Mouse (Mus musculus) T-helper 2 cell (primary cell): Measurements from ENCODE around the gene Trmt2a.

Experiments
- in situ Hi-C: fragments of 300-600 bp; cut with MboI, MseI; formaldehyde crosslinking; loops from one replicate; pipeline ENCODE4 v1.15.1; 2025; ENCODE audit warnings: high pct_unique_total_duplicates

Trmt2a gene

DNA sequence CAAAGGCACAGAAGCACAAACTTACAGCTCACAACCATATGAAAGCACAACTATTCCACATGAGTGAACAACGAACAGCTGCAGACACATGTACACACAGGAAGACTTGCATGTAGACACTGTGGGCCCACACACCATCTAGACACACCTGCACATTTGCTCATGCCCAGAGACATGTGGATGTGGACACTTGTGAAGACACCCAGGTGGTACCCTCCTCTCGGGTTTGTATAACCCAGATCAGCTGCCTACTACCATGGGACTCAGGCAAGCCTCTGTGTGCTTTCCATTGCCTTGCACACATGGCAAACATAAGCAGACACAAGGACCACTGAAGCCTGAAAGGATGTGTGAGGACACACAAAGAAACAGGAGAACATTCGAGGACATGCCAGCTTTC is 17.4 kb upstream of the Trmt2a start:
- in situ Hi-C loops = no loop called here

DNA sequence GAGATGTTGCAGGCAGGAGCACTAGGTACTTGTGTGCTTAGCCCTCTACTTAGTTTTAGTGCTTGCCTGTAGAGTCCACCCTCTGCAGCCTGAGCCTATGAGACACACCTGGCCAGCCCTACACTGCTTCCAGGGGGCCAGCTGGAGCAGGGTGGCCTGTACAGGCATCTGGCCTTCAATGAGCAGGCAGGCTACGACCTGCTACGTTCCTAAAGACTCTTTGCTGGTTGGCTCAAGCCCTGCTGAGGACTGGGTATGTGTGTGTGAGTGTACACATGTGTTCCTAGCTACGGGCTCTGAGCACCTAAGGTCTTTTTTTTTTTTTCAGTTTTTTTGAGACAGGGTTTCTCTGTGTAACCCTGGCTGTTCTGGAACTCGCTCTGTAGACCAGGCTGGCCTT is 17.0 kb upstream of the Trmt2a start:
- in situ Hi-C loops = no loop called here

DNA sequence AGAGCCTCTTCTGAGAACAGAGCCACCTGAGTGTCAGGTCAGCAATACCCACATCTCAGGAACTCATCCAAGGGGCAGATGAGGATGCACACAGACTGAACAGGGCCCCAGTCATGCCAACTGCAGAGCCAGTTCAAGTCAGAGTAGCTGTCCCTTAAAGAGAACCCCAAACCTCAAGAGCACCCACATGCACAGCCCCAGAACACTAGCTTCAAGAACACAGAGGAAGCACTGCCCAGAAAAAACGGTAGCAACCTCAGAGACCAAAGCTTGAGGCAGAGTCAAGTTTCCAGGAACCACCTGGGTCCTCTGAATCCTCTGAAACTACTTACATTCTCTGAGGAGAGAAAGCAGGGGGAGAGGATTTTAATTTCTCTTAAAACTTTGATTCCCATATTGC is 15.0 kb upstream of the Trmt2a start:
- in situ Hi-C loops = no loop called here

DNA sequence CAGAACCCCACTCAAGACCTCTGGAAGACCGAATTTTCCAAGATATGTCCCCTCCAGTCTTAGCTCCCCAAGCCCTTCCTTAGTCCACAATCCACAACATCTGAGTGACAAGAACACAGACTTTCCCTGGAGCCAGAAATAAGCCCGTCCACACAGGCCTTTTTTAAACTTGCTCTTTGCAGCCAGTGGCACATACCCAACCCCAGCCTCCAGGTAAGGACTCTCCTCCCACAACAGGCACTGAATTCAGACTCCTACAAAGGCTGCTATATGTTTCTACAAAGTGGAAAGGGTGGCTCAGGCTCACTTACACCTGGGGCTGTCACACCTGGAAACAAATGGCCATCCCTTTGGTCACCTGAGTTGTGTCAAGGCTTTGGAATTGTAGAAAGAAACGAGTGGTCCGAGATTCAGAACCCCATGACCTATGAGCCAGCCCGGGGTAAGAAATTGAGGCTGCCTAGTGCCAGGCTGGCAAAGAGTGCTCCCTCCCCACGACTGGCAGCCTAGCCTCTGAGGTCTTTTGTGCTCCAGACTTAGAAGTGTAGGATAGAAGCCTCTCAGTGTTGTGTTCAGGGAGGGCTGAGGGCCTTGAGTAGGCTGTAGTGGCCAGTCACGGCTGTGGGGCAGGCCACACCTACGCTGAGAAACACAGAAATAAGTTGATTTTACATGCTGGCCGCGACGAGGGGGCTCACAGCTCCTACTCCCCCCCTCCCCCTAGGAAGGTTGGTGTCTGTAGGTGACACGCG is 14.4 kb upstream of the Trmt2a start:
- in situ Hi-C loops = no loop called here

DNA sequence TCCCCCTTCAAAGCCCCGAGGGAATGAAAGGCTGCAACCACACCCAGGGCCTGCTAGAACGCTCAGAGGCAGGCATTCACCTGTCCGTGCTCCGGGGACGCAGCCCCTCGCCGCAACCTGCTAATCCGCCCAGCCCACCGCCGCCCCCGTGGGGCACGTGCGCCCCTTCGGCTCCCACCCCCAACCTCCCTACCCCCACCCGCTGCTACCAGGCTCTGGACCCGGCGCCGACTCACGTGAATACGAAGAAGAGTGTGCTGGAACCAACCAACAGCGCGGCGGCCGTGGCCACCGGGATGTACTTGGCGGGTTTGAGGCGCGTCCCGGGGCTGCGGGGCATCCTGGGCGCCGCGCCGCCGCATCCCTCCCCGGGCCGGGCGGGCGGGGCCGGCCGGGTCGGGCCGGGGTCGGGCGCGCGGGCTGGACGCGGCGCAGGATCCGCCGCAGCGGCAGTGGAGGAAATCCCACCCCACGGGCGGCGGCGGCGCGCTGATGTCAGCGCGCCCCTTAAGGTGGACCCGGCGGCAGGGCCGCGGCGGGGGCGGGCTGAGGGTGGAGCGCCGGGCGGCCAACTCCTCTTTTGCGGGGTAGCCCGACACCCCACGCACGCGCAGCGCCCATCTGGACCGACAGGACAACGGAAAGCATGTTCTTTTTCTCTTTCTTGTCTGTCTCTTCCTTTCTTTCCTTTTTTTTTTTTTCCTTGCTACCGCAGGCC is 13.6 kb upstream of the Trmt2a start, which contains the start of gene Zdhhc8:
TSS of gene Zdhhc8 (minus strand) at position 466 of the 718 bp plus-strand sequence.
- in situ Hi-C loops = no loop called here

DNA sequence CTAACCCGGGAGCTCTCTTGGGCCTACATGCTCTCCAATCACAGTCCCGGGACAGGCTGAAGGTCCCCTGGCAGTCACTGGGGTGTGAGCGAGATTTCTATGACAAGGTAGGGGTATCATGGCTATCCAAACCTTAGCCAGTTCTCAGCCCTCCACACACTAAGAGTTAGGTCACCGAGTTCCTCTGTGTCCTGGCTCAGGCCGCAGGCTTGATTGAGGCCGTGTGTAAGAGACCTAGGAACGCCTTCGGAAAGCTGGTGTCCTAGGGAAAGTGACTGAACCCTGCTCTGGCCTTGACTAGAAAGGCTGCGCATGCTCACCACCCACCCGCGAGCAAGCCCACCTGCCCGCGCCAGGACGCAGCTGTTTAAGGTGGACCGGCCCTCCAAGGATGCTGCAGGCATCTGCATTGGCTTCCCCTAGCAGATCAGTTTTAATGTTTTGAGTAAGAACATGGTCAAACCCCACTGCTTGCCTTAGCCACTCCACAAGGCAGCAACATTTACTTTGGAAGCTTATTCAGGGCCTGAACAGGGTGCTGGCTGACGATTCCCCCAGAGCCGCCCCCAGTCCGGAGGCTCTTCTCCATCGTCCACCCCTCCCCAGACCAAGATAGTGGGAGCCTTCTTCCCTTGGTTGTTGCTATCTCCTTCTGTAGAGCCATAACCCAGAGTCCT is 13.0 kb upstream of the Trmt2a start:
- in situ Hi-C loops = no loop called here

DNA sequence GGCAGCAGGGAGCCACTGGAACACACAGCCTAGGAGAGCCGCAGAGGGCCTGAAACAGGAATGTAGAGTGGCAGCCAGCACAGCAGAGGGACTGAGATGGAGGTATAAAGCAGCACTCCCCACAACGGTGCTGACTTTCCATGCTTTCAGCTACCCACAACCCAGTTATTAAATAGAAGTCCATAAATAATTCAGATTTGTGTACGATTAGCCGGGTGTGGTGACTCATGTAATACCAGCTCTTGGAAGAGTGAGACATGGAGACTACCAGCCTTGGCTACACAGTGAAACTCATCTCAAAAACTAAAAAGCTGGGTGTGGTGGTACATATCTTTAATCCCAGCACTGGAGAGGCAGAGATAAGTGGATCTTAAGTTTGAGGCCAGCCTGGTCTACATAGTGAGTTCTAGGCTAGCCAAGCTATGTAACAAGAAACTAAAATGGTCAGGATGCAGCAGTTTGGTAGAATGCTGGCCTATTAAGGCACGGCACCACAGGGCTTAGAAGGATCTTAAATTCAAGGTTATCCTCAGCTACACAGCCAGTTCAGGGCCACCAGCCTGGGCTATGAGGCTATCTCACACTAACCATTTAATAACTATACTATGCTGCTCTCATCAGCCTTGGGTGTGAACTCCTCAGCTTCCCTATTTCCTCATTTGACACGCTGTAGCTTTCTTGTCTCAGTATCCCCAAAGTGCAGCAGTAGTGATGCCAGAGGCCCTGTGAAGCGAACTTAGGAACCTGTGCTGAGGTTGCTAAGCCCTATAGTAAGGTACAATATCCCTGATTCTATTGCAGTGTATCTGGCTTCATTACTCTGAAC is 11.6 kb upstream of the Trmt2a start:
- in situ Hi-C loops = no loop called here

DNA sequence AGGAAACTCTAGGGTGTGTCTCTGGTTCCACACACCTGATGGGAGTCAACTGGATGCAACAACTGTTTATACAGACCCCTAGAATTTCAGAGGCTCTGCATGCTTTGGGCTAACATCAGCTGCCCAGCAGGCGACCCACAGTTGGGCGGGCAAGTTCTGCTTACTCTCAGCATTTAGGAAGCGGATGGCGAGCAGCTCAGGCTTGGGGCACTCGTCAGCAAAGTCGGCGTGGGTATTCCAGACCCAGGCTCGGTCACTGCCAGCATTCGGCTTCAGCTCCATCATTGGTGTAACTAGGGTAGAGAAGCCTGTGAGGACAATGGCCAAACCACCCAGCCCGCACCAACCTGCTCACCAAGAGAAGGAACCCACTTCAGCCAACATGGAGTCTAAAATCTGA is 6.9 kb upstream of the Trmt2a start:
- in situ Hi-C loops = no loop called here

DNA sequence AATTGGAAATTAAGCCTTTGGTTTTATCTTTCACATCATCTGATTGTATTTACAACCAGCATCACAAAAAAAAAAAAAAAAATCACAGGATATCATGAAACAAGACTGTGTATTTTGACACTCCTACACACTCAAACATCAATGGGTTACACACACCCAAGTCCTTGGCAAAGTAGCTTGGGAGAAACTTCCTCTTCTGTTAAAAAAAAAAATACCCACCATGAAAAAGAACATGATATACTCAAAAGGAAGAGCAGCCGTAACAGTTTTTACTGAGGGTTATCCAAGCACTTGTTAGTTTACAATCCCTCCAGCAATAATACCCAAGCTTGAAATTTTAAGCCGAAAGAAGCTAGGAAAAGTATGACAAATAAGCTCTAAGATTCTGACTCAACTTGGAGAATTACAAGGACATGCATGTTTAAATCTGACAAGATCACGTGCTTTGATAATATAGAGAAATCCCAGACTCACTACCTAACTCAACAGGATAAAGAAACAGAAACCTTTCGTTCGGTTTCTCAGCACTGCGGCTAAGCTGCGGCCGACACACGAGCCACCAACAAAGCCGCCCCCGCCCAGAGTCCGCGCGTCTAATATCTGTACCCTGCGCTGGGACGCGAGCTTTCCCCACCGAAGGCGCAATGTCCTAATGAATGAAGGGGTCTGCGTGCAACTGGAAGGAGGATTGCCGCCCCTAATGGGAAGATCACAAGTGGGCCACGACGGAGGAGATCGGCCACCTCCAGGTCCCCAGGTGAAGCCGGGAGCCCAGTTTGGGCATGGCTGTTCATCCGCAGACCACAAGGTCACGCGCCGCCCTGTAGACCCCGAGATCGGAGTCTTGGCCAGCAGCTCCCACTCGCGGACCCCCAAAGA is 719 bp upstream of the Trmt2a start:
- in situ Hi-C loops = no loop called here

DNA sequence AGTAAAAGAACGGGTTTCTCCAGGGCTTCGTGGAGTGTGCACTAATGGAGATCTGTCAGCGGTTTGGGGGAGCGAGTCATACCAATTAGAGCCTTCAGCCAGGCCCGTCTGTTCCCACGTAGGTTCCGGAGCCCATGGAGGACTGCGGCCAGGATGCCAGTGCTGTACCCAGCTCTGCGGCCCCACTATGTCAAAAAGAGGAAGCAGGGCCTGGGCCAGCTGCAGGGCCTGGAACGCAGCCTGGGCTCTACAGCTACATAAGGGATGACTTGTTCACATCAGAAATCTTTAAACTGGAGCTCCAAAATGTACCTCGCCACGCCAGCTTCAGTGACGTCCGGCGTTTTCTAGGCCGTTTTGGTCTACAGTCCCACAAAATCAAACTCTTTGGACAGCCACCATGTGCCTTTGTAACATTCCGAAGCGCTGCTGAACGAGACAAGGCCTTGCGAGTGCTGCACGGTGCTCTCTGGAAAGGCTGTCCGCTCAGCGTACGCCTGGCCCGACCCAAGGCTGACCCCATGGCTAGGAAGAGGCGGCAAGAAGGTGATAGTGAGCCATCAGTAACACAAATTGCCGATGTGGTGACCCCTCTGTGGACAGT is 987 bp downstream of the Trmt2a start:
- in situ Hi-C loops = no loop called here

DNA sequence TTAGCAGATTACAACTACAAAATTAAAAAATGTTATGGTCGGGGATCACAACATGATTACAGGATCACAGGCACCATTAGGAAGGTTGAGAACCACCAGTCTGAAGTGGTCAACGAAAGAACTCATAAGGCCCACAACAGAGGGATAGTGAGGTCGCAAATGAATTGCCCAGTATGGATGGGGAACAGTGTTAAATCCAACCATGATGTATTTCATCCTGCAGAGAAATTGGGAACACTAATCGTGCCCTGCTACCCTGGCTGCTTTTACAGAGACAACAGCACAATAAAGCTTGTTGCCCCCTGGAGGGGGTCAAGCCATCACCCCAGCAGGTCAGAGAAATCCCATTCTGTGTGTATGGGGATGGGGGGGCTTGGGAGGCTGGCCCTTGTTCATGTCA is 1.8 kb downstream of the Trmt2a start:
- in situ Hi-C loops = loop anchor here (5.0 to 25.0 kb wide), 2 partner anchors 37 to 562 kb away; partner anchors contain the start of genes Cdc45, Dgcr8 and Ufd1

DNA sequence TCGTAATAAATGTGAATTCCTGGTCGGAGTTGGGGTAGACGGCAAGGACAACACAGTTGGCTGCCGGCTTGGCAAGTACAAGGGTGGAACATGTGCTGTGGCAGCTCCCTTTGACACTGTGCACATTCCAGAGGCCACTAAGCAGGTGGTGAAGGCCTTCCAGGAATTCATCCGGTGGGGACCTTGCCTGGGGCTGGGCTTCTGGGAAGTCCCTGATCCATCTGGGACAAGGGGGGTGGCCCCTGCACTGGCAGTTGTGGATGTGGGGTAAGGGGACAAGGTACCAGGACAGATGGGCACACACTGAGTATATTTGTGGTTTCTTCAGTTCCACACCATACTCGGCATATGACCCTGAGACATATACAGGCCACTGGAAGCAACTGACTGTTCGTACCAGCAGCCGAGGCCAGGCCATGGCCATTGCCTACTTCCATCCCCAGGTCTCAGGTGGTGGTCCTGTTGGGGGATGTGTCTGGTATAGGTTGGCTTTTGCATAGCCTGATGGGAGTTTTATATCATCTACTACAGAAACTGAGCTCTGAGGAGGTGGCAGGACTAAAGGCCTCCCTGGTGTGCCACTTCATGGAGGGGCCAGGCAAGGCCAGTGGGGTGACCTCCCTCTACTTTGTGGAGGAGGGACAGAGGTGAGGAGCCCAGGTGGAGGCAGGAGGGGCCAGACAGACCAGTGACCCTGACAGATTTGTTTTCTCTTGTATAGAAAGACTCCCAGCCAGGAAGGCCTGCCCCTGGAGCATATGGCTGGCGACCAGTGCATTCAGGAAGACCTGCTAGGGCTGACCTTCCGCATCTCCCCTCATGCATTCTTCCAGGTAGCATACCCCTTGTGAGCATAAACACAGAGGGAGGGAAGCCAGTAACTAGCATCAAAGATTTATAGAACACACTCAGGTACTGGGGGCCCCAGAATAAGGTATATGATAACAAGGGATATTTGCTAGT is 2.6 kb downstream of the Trmt2a start:
- in situ Hi-C loops = loop anchor here (5.0 to 25.0 kb wide), 2 partner anchors 36 to 561 kb away; partner anchors contain the start of genes Cdc45, Dgcr8 and Ufd1

DNA sequence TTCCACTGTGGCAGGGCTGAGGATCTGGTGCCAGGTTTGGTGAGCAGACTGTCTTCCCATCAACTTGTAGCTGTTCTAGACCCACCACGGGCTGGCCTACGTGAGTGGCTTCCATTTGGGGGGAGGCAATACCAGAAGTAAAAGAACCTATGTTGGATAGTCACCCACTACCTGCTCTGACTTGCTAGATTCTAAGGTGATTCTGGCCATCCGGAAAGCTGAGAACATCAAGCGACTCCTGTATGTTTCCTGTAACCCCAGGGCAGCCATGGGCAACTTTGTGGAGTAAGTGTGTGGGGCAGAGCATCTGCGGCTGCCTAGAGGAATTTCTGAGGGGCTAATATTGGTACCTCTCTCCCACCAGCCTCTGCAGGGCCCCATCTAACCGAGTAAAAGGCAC is 4.3 kb downstream of the Trmt2a start:
- in situ Hi-C loops = loop anchor here (5.0 to 25.0 kb wide), 2 partner anchors 35 to 560 kb away; partner anchors contain the start of genes Cdc45, Dgcr8 and Ufd1

DNA sequence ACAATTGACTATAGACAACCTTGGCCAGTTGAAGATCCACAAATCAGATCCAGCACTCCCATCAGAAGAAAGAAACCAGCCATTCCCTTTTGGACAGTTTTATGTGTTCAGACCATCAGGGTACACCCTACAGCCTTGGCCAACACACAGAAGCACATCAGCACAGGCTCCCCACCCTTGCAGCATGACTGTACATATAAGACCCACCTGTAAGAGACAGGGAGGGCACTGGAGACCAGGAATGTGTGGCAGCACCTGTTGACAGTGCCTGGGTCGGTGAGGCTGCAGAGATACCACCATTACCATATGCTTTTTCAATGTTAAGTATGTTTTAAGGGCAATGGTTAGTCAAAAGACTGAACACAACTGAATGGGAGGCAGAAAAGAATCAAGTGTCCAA is 5.4 kb downstream of the Trmt2a start:
- in situ Hi-C loops = loop anchor here (5.0 to 25.0 kb wide), 2 partner anchors 33 to 558 kb away; partner anchors contain the start of genes Cdc45, Dgcr8 and Ufd1

DNA sequence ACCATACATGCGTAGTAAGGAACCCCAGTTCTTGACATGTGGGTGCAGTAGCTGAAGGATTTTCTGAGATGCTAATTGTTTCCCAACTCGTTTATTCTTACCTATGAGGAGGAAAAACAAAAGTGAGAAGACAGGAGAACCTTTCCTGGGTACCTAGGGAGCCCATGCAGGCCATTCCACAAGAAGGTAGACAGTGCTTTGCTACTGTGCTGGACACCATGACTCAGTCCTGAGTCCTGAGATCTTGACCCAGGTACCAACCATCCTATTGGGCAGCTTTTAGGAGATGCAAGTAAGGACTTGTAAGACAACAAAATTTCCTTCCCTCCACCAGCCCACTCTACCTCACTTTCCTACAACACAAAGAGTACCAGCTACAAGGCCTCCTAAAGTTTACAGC is 9.7 kb downstream of the Trmt2a start, which contains the start of gene Gm49776:
TSS of gene Gm49776 (minus strand) at position 101 of the 400 bp plus-strand sequence.
- in situ Hi-C loops = loop anchor here (25.0 kb wide), 1 partner anchor 554 kb away; the partner anchor contains the start of genes Cdc45 and Ufd1

DNA sequence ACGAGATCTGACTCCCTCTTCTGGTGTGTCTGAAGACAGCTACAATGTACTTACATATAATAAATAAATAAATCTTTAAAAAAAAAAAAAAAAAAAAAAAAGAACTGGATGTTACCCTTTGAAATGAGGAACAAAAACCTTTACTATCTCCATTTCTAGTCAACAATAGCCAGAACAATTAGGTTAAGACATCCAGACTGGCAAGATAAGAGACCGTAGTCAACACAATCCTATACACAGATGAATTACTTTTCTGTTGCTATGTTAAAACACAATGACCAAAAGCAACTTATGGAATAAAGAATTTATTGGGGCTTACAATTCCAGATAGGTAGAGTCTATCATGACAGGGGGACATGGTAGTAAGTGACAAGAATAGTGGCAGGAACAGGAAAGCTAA is 16.5 kb downstream of the Trmt2a start:
- in situ Hi-C loops = loop anchor here (25.0 kb wide), 1 partner anchor 547 kb away; the partner anchor contains the start of genes Cdc45 and Ufd1

DNA sequence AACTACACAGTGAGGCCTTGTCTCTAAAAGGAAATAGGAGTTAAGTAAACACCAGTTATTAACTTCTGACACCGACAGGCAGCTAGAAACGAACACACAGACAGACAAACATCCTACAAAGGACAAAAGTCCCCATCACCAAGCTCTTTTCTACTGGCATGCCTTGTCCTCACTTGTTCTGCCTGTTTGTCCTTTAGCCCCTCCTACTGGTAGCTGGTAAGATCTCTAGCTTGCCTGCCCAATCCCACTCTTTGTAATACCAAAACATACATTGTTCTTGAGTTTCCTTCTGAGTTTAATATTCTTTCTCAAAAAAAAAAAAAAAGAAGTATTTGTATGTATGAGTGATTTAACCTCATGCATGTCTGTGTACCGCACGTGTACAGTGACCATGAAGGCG is 19.7 kb downstream of the Trmt2a start:
- in situ Hi-C loops = loop anchor here (25.0 kb wide), 1 partner anchor 544 kb away; the partner anchor contains the start of genes Cdc45 and Ufd1

DNA sequence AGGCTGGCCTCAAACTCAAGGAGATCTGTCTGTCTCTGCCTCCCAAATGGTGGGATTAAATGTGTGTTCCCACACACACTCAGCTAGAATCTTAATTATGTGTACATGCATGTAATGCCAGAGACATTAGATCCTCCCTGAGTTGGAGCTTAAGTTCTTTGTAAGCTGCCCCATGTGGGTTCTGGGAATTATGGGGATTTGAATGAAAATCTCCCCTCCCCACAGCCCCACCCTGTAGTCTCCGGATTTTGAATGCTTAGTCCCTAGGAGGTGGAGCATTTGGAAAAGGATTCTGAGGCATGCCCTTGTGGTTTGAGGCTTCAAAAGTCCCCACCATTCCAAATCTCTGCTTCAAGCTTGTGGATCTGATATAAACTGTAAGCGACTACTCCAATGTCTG is 26.7 kb downstream of the Trmt2a start:
- in situ Hi-C loops = no loop called here
